Mouse (Mus musculus) spleen, postnatal 4 days (tissue): ENCODE measurements at regions not wholly inside any gene's neighbourhood (a gene's known extent, or its start where the extent isn't known, plus 50 kb on each side); places are given as distances from the start of the nearest gene placed in this dataset.

Experiments used
- DNase-seq, 2 experiments: peaks; one replicate each; pipeline ENCODE4 v3.0.0; 2022; ENCODE audit warnings: low spot score in 2 of 2

- no peak for DNase-seq
Measured at GRCm38 (mm10) chr17:88306325-88306724, 134.2 kb upstream of the Foxn2 start.

DNA sequence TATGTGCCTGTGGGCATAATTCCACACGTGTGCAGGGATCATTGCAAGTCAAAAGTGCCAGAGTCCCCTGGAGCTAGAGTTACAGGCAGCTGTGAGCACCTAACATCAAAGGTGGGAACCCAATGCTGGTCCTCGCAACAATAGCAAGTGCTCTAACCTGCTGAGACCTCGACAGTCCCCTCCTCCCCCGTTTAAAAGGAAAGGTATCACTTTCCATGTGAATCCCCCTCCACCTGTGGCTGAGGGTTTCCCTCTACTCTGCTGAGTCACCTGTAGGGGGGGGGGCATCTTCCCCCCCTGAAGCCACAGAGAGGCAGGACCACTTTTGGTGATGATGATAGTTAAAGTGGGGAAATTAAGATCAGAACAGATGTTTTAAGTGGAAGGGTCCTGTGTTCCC lies 133.4 kb upstream of the Foxn2 start:
- no peak for DNase-seq

GRCm38 (mm10) chr17:88307826-88308225 lies 132.7 kb upstream of the Foxn2 start:
- no peak for DNase-seq

DNA sequence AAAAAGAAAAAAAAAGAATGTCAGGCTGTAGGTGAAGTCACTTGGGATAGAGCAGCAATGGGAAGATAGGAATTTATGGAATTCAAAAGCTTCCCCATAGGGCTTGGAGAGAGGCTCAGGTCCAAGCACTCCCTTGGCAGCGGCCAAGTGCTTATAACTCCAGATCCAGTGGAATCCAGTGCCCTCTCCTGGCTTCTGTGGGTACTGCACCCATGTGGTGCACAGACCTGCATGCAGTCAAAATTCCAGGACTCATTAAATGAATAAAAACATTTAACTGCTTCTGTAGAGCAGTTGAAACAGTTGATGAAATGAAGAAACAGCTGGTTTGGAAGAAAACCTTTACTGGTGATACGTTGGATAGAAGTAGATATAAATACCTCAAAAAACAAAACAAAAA lies 127.6 kb upstream of the Foxn2 start:
- DNase-seq = no peak

DNA sequence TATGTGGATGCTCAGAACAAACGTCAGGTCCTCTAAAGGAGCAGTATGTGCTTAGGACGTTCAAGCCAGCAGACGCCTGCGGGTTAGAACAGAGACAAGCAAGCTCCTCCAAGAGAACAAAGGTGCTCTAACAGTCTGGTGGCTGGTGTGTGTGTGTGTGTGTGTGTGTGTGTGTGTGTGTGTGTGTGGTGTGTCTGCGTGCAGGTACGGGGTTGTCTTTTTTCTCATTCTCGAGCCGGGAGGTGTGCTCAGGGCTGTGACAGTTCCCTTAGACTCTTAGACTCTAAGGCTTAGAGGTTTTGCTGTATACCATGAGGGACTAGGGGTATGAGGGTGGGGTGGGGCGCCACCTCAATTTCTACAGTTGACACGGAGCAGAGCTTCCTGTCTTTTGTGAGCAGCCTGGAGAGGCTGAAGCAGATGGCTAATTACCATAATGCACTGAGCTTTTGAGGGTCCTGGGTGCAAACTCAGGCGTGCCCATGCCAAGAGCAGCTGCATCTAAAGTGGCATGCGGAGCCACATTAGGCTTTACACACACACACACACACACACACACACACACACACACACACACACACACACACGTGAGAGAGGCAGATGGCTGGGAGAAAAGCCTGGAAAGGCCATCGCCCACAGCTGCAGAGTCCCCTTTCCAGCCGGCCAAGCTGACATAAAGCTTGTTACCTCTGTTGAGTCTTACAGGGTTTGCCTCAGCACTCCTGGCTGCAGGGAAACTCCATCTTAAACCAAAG lies 124.1 kb upstream of the Foxn2 start:
- DNase-seq = no peak

- DNase-seq = no peak
Measured at GRCm38 (mm10) chr17:88317311-88317710, 123.2 kb upstream of the Foxn2 start.

DNA sequence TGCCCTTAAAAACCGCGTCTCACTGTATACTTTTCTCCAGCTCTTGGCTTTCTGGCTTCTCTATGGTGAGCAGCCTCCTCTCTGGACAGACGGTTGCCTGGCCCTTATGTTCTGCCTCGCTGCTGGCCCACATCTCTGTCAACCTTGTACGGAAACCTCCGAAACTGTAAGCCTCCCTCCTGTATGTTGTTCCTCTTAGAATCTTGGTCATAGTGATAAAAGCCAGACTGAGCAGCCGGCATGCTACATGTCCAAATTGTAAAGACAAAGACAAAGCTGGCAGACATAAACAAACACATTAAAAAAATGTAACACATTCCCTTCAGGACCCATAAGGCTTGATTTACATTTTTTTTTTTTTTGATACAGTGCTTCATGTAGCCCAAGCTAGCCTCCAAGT lies 122.7 kb upstream of the Foxn2 start:
- no peak for DNase-seq

DNA sequence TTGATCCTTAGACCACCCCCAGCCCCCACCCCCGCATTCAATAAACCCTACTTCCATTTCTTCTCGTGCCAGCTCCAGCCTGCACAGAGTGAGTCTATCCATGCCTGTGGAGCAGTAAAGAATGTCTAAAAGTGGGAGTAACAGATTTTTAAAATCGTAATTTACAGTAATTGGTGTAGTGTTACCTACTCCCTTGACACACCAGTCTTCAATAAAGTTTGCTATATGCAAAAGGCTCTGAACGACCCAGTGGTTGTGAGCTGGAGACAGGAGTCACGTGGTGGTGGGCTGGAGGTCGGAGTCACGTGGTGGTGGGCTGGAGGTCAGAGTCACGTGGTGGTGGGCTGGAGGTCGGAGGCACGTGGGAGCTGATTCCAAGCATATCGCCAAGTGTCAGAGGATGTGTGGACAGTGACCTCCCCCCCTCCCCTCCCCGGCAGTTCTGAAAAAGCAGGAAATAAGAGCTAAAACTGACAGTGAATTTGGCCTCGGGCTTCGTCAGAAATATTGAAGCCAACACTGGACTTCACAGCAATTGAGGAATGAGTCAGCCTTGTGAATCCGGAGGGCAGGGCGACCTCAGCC lies 122.2 kb upstream of the Foxn2 start:
- DNase-seq = no peak

DNA sequence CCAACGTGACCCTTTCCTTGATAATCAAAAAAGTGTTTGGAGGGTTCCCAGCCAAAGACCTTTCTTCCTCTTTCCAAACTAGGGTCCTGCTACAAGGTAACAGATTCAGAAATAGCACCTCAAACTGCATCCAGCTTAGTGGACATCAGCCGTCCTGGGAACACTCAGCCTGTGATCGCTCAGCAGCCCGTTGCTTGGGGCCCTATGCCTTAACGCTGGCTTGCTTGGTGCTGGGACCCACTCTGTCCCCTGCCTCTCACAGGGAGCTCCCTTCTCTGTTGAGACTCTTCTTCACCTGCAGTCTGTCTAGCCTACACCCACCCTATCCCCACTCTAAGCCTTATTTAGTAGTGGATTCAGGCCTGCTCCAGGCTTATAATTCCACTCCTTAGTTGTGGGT lies 121.6 kb upstream of the Foxn2 start:
- no peak for DNase-seq

GRCm38 (mm10) chr17:88320686-88321085 lies 119.8 kb upstream of the Foxn2 start:
- DNase-seq = no peak

- DNase-seq = no peak
Measured at GRCm38 (mm10) chr17:88325326-88325909, 115.1 kb upstream of the Foxn2 start.

- no peak for DNase-seq
Measured at GRCm38 (mm10) chr17:88325910-88326739, 114.4 kb upstream of the Foxn2 start.

- DNase-seq = no peak
Measured at GRCm38 (mm10) chr17:88326740-88327123, 113.8 kb upstream of the Foxn2 start.

- DNase-seq = no peak
Measured at GRCm38 (mm10) chr17:88327791-88328190, 112.7 kb upstream of the Foxn2 start.

DNA sequence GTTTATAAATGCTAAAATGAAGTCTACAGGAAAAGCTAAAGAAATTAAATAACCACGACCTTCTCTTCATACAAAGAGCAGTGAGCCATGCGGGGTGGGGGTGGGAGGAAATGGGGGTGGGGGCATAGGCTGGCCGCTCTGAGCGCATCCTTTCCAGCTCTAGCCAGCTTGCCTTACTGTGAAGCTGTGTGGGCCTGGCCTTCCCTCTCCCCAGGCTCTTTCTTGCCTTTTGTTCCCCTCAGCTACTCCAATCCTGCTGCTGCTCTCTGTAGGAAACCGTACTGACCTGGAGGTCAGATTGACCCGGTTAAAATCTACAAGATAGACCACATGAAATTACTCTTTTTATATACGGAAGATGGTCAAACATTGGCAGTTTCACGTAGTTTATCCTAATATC lies 111.7 kb upstream of the Foxn2 start:
- DNase-seq = no peak

DNA sequence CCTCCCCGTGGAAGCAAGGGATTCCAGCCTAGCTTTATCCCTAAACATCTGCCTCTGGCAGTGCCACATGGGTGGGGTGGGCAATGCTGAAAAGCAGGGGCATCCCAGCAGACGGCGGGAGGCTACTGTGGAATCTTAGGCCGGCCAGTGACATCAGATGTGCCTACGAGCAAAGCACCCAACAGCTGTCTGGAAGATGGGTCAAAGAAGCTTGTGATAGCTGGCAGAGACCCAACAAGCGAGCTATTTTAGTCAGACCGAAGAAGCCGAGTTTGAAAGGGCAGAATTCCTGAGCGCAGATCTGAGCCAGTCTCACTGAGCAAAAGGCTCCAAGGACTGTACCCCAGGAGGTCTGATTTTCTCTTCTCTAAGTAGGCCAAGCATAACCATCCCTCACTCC lies 110.8 kb upstream of the Foxn2 start:
- no peak for DNase-seq

DNA sequence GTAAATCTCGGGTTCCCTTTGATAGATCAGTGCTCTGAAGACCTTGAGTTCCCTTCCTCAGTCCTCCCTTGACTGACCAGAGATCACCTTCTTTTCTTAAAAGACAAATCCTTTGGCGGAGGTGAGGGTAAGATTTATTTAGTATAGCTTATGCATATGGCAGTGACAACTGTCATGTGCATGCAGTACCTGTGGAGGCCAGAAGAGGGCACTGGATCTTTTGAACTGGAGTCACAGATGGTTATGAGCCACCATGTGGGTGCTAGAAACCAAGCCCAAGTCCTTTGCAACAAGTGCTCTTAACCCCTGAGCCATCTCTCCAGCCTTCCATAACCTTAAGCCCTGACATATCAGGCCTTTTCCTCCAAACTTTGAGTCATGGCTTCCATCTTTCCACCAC lies 110.4 kb upstream of the Foxn2 start:
- no peak for DNase-seq

DNA sequence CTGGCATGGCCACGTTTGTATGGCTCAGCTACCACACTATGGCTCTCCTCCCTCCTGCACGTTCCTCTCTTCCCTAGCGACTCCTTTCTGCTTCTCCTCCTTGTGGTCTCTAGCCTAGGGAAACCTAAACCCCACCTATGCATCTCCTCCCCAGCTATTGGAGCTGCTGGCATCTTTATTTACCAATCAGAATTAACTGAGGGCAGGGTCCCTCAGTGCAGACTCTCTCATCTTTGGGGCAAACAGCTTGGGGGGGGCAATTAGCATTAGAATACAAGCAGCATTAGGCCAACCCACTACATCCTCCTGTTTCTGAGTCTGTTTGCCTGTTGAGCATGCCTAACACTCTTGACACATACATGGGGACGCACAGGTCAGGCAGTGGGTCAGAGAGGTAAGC lies 106.7 kb upstream of the Foxn2 start:
- no peak for DNase-seq

DNA sequence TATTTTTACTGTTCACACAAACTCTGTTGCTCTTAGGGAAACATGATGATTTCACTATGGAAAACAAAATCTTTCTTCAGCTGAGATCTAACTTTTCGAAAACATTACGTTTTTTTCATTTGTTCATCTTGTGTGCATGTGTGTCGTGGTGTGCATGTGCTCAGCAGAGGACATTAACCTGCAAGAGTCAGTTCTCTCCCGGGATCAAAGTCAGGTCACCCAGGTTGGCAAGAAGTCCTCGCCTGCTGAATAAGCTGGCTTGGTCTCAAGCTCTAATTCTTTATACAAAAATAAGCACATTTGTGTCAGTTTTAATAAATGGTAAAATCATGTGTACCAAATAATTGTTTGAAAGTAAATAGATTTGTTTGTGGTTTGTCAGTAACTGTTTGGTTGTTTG lies 105.2 kb upstream of the Foxn2 start:
- DNase-seq = no peak

GRCm38 (mm10) chr17:88336140-88336769 lies 104.3 kb upstream of the Foxn2 start:
- DNase-seq = no peak

DNA sequence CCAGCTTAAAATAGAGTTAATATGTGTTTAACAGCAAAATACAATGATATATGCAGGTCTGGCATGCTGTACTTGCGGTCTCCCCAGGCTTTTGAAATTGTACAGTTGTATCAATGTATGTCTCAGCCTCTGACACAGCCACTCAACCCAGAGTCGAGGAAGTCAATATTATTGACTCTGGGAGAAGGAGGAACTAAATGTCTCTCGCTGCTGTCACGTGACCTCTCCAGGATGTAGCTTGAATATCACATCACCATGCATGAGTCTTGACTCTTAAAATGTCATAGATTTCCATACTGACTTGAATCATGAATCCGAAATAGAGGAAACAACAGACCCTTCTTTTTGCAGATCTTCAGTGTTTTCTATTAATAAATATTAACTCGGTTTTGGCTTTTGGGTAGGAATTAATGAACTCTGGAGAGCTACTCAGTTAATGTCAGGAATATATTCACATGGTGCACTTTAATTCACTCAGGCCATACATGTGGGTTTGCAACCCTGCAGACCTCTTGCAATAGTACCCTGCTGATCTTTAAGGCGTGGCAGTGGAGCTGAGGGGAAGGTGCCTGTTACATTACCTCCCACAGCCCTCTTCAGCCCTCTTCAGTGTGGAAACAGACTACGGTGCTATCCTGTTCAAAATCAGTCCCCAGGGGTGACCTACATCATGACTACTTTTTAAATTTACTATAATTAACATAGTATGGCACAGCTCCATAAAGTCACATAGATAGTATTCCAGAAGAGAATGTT lies 102.7 kb upstream of the Foxn2 start:
- no peak for DNase-seq
